Mouse (Mus musculus) kidney, embryonic 14.5 days (tissue): Measurements from ENCODE around the gene Cdkn2d. TPM values are rescaled to one million over a fixed set of nuclear protein-coding genes. Genes with fewer than 3 reads are reported as not detected.
"Not testable (repeated sequence)": the region's sequence is repeated elsewhere in the genome, so short reads cannot be mapped to it uniquely, and the experiment has no call there.

Experiments used
- ATAC-seq: fragments of 200-750 bp; cut with Nextera tagmentation; 2 replicates; pipeline ENCODE4 v1.8.0; 2017; ENCODE audit warnings: moderate number of reproducible peaks, mild to moderate bottlenecking, moderate TSS enrichment, moderate library complexity; ENCODE audit not compliant: low FRiP score, low TSS enrichment
- H3K27ac ChIP-seq: fragments of 300-500 bp; sonication (generic); 2 replicates; pipeline ENCODE4 v1.5.1; 2014; ENCODE audit warnings: low read depth, mild to moderate bottlenecking, low read length, moderate library complexity, mixed read lengths
- H3K27me3 ChIP-seq: fragments of 300-500 bp; sonication (generic); 2 replicates; pipeline ENCODE4 v1.6.1; 2014; ENCODE audit warnings: mild to moderate bottlenecking, low read length; ENCODE audit not compliant: control insufficient read depth, insufficient read depth
- H3K36me3 ChIP-seq: fragments of 300-500 bp; sonication (generic); 2 replicates; pipeline ENCODE4 v1.6.1; 2014; ENCODE audit warnings: low read length, mixed read lengths; ENCODE audit not compliant: control insufficient read depth, insufficient read depth
- H3K4me1 ChIP-seq: fragments of 300-500 bp; sonication (generic); 2 replicates; pipeline ENCODE4 v1.6.1; 2014; ENCODE audit warnings: low read length, mixed read lengths; ENCODE audit not compliant: control insufficient read depth, insufficient read depth
- H3K4me2 ChIP-seq: fragments of 300-500 bp; sonication (generic); replicated peaks from 2 replicates; pipeline ENCODE4 v1.6.1; 2014; ENCODE audit warnings: low read depth, mild to moderate bottlenecking, low read length
- H3K4me3 ChIP-seq: fragments of 300-500 bp; sonication (generic); 2 replicates; pipeline ENCODE4 v1.5.1; 2014; ENCODE audit warnings: mild to moderate bottlenecking, low read length
- H3K9ac ChIP-seq: fragments of 300-500 bp; sonication (generic); 2 replicates; pipeline ENCODE4 v1.6.1; 2014; ENCODE audit warnings: low read depth, mild to moderate bottlenecking, low read length, moderate library complexity
- H3K9me3 ChIP-seq: fragments of 300-500 bp; sonication (generic); 2 replicates; pipeline ENCODE4 v1.6.1; 2016; ENCODE audit warnings: low read length; ENCODE audit not compliant: control insufficient read depth
- WGBS: fragments of 180-500 bp; shearing (Covaris S2); extraction: QIAGEN DNeasy Blood & Tissue Kit; methylation state at CpG from one replicate; pipeline ENCODE4 v1.1.7; 2014; 5-methylcytosine and 5-hydroxymethylcytosine counted together
- polyA plus RNA-seq: library from polyadenylated mRNA; unstranded; fragments of >200 nt; fragmentation: Nextera tagmentation; extraction: Ambion mirVana; gene quantifications from 2 replicates; pipeline ENCODE4 v1.2.1, GENCODE M21; 2014

The Cdkn2d gene
- polyA plus RNA-seq, 1 experiment from 2014 or later = 45.3 TPM

GRCm38 (mm10) chr9:21265000-21265561, 26.1 kb downstream of the Cdkn2d start, which contains the start of gene Atg4d:
Gene Atg4d, plus strand, starts transcription at chr9:21265293.
- H3K27ac ChIP-seq = peak within 1 kb of the TSS; percentile 69
- peak within 1 kb of the TSS; percentile 83 for H3K4me2 ChIP-seq
- H3K36me3 ChIP-seq = peaks cover 28% of the 10 kb centered on the region
- WGBS = under 1% methylated on average over 47 of the region's 49 CpGs
- H3K27me3 ChIP-seq = no peaks in the 10 kb centered on the region
- peak within 1 kb of the TSS; percentile 93 for H3K4me3 ChIP-seq
- peak; percentile 98 for ATAC-seq
- no peaks in the 10 kb centered on the region for H3K9me3 ChIP-seq
- peaks cover 18% of the 10 kb centered on the region for H3K4me1 ChIP-seq
- peak within 1 kb of the TSS; percentile 90 for H3K9ac ChIP-seq

GRCm38 (mm10) chr9:21264272-21264999, 26.8 kb downstream of the Cdkn2d start:
- Histone ChIP-seq H3K36me3 (peaks cover 22% of the 10 kb centered on the region), H3K9ac (peak overlapping the region; percentile 36; the same call in 1 of the 2 replicates), H3K27me3 (no peaks in the 10 kb centered on the region), H3K4me2 (peak overlapping the region; percentile 58), H3K4me1 (peaks cover 18% of the 10 kb centered on the region), H3K9me3 (no peaks in the 10 kb centered on the region), H3K4me3 (peak overlapping the region; percentile 93), H3K27ac (peak overlapping the region; percentile 69; the same call in 1 of the 2 replicates)
- 13% methylated on average over 17 of the region's 17 CpGs for WGBS
- ATAC-seq = no peak; the same call in none of the 2 replicates

- Histone ChIP-seq H3K4me3 (no peak overlapping the region), H3K9ac (no peak overlapping the region), H3K9me3 (no peaks in the 10 kb centered on the region), H3K4me1 (peaks cover 17% of the 10 kb centered on the region), H3K4me2 (no peak overlapping the region), H3K36me3 (no peaks in the 10 kb centered on the region; the same call in 1 of the 2 replicates), H3K27ac (no peak overlapping the region), H3K27me3 (no peaks in the 10 kb centered on the region)
- no peak for ATAC-seq
- 74% methylated on average over 2 of the region's 2 CpGs for WGBS
These were observed 29.4 kb downstream of the Cdkn2d start for GRCm38 (mm10) chr9:21261831-21262230.

- no peak overlapping the region for H3K4me2 ChIP-seq
- no peaks in the 10 kb centered on the region for H3K36me3 ChIP-seq
- WGBS = 76% methylated on average over 6 of the region's 6 CpGs
- no peaks in the 10 kb centered on the region for H3K9me3 ChIP-seq
- no peak overlapping the region for H3K27ac ChIP-seq
- no peak for ATAC-seq
- no peaks in the 10 kb centered on the region for H3K27me3 ChIP-seq
- H3K9ac ChIP-seq = no peak overlapping the region
- no peak overlapping the region for H3K4me3 ChIP-seq
- H3K4me1 ChIP-seq = peaks cover 4% of the 10 kb centered on the region
These were observed 30.6 kb downstream of the Cdkn2d start for GRCm38 (mm10) chr9:21260491-21261040.

GRCm38 (mm10) chr9:21256349-21256748, 34.9 kb downstream of the Cdkn2d start:
- H3K9ac ChIP-seq, H3K27ac ChIP-seq, H3K36me3 ChIP-seq, H3K9me3 ChIP-seq, H3K4me1 ChIP-seq, H3K4me3 ChIP-seq, H3K27me3 ChIP-seq, ATAC-seq, H3K4me2 ChIP-seq: not testable (repeated sequence)
- WGBS = 74% methylated on average over 4 of the region's 4 CpGs

- no peak for ATAC-seq
- Histone ChIP-seq H3K36me3 (no peaks in the 10 kb centered on the region), H3K4me3 (no peak overlapping the region), H3K27me3 (peaks cover 12% of the 10 kb centered on the region), H3K9me3 (no peaks in the 10 kb centered on the region), H3K4me2 (no peak overlapping the region), H3K4me1 (no peaks in the 10 kb centered on the region), H3K9ac (no peak overlapping the region), H3K27ac (no peak overlapping the region)
These were observed 36.5 kb downstream of the Cdkn2d start for GRCm38 (mm10) chr9:21254690-21255089.

- Histone ChIP-seq H3K36me3 (no peaks in the 10 kb centered on the region), H3K4me3 (no peak overlapping the region), H3K9me3 (no peaks in the 10 kb centered on the region), H3K27ac (no peak overlapping the region), H3K9ac (no peak overlapping the region), H3K4me2 (no peak overlapping the region), H3K27me3 (peaks cover 41% of the 10 kb centered on the region), H3K4me1 (no peaks in the 10 kb centered on the region)
- 69% methylated on average over 13 of the region's 13 CpGs for WGBS
- no peak for ATAC-seq
These were observed 40.0 kb downstream of the Cdkn2d start for GRCm38 (mm10) chr9:21251116-21251735.

GRCm38 (mm10) chr9:21250509-21250908, 40.7 kb downstream of the Cdkn2d start:
- no peak for ATAC-seq
- Histone ChIP-seq H3K9ac (no peak overlapping the region), H3K4me2 (no peak overlapping the region), H3K9me3 (no peaks in the 10 kb centered on the region), H3K27ac (no peak overlapping the region), H3K4me1 (no peaks in the 10 kb centered on the region), H3K4me3 (no peak overlapping the region), H3K36me3 (no peaks in the 10 kb centered on the region), H3K27me3 (peaks cover 46% of the 10 kb centered on the region)
- 36% methylated on average over 2 of the region's 2 CpGs for WGBS
